Mouse (Mus musculus): ENCODE results near the gene AI854703. TPM values are rescaled to one million over a fixed set of nuclear protein-coding genes. Genes with fewer than 3 reads are reported as not detected.

AI854703 gene
- total RNA-seq, 2 experiments from 2014 or later, result 1.5 to 1.6 TPM

DNA sequence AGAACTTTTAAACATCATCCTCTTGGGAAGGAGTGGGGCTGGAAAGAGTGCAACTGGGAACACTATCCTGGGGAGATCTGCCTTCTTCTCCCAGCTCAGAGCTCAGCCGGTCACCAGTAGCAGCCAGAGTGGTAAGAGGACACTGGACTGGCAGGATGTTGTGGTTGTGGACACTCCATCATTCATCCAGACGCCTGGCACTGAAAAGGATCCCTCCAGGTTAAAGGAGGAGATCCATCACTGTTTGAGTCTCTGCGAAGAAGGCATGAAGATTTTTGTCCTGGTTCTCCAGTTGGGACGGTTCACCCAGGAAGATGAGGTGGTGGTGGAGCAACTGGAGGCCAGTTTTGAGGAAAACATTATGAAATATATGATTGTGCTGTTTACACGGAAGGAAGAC, 32.2 kb downstream of the AI854703 start:
- DNase-seq, result no peak

DNA sequence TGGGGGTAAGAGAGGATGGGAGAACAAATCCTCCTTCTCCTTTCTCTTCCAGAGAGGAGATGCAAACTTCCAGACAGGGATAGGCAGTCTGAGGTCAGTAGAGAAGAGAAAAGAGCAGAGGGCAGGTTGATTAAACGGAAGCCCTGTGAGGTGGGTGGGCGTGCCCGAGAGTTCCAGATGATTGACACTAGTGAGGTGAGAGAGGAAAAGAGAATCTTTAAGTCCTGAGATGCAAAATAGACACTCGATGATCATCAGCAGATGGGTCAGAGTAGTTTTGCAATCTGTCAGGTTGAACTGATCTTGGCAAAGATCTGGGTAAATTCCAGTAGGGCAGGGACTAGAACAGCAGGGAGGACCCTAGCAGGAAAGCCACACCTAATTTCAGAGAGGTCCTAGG, 38.2 kb downstream of the AI854703 start:
- no peak for DNase-seq

GRCm38 (mm10) chr6:48665471-48665870, 38.9 kb downstream of the AI854703 start:
- no peak for DNase-seq

DNA sequence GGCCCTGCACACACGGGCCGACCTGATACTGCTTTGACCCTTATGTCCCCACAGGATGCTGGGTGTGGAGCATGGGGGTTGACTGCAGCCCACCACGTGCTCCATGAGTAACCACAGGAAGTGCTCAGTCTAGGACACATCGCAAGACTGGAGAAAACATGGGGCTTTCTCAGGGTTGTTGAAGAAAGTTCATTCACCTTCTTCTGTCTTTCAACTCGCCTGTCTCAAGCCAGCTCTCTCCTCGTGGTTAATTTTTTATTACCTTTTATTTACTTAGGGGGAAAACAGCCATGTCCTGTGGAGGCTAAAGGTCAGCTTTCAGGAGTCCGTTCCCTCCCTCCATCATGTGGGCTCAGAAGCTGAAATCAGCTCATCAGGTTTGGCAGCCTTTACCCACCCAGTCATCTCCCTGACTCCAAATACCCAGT, 39.6 kb downstream of the AI854703 start:
- DNase-seq, result no peak

GRCm38 (mm10) chr6:48668022-48668421, 41.5 kb downstream of the AI854703 start:
- DNase-seq, result no peak

DNA sequence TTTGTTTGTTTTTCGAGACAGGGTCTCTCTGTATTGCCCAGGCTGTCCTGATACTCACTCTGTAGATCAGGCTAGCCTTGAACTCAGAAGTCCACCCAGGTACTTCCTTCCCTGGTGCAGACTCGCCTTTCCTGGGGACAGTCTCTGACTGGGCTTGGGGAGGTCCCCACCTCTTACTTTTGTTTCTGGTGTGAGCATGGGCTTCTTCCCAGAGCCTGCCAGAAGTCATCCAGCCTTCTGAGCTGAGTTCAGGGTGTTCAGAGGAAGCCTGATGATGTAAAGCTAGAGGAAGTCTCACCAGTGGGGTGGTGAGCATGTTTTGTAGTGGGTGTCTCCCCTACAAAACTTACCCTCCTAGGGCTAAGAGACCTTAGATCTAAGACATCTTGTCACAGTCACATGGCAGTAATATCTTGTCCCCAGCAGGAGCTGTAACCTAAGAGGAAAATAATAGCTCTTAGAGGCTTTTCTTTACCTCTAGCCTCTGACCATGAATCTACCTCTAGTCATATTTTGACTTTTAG, 42.9 kb downstream of the AI854703 start:
- no peak for DNase-seq

- DNase-seq, result no peak
Measured at GRCm38 (mm10) chr6:48674291-48675058, 47.9 kb downstream of the AI854703 start.

- DNase-seq, result no peak
Measured at GRCm38 (mm10) chr6:48675400-48675930, 48.9 kb downstream of the AI854703 start.

GRCm38 (mm10) chr6:48675931-48676859, 49.6 kb downstream of the AI854703 start, which contains the start of gene Gimap9:
Gene Gimap9 (plus strand): TSS chr6:48676129.
- DNase-seq, result peak; percentile 25 to 51

DNA sequence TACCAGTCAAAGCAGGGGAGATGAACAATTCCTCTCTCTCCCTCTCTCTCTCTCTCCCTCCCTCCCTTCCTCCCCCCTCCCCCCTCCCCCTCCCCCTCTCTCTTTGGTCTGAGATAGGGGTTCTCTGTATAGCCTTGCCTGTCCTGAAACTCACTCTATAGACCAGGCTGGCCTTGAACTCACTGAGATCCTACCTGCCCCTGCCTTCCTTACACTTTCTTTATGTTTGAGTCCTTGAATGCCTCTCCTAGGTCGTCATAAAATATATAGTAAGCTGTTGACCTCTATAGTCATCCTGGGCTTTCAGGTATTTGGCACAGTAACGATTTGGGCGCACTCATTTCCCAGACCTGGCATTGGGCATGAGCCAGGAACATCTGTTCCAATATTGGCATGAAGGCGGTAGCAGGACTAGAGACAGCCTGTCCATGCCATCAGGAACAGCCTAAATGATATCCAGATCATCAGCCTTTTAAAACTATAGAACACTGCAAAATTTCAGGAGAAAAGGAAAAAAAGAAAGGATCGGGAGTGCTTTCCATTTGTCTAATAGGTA, 50.4 kb downstream of the AI854703 start:
- no peak for DNase-seq

DNA sequence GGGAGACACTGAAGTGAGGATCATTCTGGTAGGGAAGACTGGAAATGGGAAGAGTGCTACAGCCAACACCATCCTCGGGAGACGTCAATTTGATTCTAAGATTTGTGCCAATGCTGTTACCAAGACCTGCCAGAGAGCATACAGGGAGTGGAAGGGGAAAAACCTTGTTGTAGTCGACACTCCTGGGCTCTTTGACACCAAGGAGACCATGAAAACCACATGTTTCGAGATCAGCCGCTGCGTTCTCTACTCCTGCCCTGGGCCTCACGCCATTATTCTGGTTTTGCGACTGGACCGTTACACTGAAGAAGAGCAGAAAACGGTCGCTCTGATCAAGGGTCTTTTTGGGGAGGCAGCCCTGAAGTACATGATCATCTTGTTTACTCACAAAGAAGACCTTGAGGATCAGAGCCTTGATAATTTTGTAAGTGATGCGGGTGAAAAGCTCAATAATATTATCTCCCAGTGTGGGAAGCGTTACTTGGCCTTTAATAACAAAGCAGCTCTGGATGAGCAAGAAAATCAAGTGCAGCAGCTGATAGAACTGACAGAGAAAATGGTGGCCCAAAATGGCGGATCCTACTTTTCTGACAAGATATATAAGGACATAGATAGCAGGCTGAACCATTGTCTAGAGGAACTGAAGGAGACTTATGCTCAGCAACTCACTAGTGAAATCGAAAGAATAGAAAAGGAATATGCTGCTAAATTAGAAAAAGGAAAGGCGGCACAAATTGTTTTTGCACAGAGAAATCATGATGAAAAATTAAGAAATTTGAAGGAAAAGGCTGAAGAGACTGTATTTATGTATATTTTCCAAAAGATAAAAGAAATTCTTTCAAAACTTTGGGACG, 51.2 kb downstream of the AI854703 start:
- no peak for DNase-seq

- DNase-seq, result no peak
Measured at GRCm38 (mm10) chr6:48678391-48678790, 51.8 kb downstream of the AI854703 start.

DNA sequence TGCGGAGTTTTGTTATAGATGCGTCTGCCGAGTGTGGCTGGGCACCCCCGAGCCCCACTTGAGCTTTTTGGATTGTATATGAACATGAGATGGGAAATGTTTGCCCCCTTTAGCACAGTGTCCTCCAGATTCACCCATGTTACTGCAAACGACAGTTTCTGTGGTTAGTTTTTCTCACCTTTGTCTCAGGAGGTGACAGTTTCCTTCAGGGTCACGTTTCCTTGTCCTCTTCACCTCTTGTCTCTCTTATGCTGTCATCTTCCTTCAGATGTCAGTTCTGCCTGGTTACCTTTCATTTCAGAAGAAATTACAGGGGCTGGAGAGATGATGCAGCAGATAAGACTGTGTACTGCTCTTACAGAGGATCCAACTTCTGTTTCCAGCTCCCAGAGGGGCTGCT, 53.1 kb downstream of the AI854703 start:
- no peak for DNase-seq

GRCm38 (mm10) chr6:48680421-48680820, 53.9 kb downstream of the AI854703 start:
- no peak for DNase-seq

DNA sequence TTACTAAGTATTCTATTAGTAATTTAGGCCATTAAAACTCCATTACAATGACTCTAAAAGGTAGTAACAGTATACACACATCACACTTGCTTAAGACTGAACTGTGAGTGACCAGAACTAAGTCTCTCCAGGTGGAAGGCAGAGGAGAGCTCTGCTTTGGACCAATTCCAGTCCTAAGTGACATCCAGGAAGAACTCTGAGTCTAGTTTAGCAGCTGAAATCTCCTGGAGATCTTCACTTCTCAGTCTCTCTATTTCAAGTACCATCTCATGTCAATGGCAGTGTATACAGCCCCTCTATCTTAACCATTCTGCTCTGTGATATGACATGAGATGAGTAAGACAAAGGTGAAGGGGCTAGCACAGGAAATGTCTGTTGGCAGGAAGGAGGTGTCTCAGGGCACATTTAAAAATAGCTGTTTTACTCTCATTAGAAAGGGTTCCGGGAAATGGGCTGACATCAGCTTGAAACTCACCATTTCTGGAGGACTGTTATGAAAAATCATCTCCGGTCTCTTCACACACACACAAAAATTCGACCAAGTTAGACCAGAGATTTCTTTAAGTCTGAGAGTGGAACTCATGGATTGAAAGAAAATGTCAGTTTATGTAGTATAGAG, 55.0 kb downstream of the AI854703 start:
- DNase-seq, result no peak

DNA sequence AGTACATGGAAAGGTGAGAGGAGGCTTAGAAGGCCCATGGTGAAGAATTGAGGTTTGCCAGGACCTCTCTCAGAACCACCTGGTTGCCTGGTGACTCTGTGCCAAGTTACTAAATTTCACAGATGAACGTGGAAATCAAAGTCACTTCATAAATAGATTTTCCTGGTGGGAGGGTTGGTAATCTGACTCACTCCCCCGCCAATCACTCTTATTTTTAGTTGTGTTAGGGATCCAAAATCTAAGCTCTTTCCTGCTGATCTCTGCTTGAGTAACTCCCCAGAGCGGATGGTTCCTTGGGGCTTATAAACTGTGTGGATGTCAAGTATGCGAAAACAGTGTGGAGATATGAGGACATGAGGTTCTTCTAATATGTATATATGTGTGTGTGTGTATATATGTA, 55.7 kb downstream of the AI854703 start:
- DNase-seq, result no peak

All from adrenal gland, postnatal 36 days (tissue).